Mouse (Mus musculus): ENCODE measurements around the gene Zfp770. TPM values are rescaled to one million over a fixed set of nuclear protein-coding genes. Genes with fewer than 3 reads are reported as not detected.

The Zfp770 gene
- polyA plus RNA-seq, 1 experiment: 0.02 TPM

DNA sequence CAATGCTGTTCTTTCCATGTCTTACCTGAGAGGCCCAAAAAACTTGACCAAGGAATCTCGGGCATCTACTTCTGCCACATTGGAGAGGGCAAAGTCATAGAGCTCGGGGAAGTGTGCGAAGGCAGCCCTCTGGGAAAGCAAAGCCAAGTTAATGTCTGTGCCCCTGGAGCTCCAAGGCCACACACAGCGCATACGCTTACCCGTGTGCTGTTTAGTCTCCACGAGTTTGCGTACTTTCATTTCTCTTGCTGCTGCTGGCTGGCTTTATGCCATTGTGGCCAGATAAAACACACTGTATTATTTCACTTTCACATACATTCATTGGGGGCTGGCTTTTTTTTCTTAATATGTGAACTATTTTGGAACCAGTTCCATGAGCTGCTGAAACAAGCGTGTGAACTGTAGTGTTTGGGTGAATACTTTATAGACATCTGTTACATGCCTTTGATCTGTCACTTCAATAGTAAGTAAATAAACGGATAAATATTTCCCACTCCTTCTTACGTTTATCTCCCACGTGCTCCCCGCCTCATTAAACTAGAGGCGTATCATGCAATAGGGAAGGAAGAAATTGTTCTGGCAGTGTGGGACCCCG lies 54.3 kb downstream of the Zfp770 start:
- H3K9me3 ChIP-seq (ENCODE audit: control insufficient read depth, low read length): no peaks in the 10 kb centered on the region
- H3K4me1 ChIP-seq (ENCODE audit: control insufficient read depth): no peaks in the 10 kb centered on the region
- no peak overlapping the region for H3K4me3 ChIP-seq (replicated peaks)
- H3K27me3 ChIP-seq (ENCODE audit: control insufficient read depth): no peaks in the 10 kb centered on the region
- H3K36me3 ChIP-seq (ENCODE audit: control insufficient read depth): peaks cover 94% of the 10 kb centered on the region
- TF ChIP-seq TAL1 (IDR thresholded peaks at IDR 0.05; ENCODE audit: low read length): no peak
- no peak for TF ChIP-seq GATA1 (IDR thresholded peaks at IDR 0.05; ENCODE audit: low read length)

DNA sequence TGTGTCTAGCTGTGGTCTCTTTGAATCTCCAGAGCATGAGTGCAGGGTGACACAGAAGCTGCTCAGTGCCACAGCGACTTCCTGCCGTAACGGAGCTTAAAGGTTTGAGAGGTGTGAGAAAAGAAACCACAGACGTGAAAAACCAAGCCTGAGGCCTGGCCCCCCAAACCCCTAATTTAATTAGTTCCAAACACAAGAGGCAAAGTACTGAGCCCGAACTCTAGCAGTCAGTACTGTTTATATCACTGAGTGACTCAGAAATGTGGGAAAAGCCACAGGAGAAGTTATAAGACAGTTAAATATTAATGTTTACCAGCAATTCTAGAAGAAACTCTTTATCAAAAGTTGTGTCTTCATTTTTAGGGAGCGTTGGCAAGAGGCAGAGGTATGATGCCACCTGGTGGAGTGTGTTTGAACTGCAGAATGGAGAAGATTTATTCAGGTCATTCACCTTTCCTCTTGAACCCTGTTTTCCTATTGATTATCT lies 55.9 kb downstream of the Zfp770 start:
- Histone ChIP-seq H3K27me3 (ENCODE audit: control insufficient read depth) (no peaks in the 10 kb centered on the region), H3K4me1 (ENCODE audit: control insufficient read depth) (no peaks in the 10 kb centered on the region), H3K36me3 (ENCODE audit: control insufficient read depth) (peaks cover 94% of the 10 kb centered on the region), H3K9me3 (ENCODE audit: control insufficient read depth, low read length) (no peaks in the 10 kb centered on the region), H3K4me3 (replicated peaks) (no peak overlapping the region)
- TF ChIP-seq GATA1 (IDR thresholded peaks at IDR 0.05; ENCODE audit: low read length) (no peak), TAL1 (IDR thresholded peaks at IDR 0.05; ENCODE audit: low read length) (no peak)

- TF ChIP-seq TAL1 (IDR thresholded peaks at IDR 0.05; ENCODE audit: low read length) (no peak), GATA1 (IDR thresholded peaks at IDR 0.05; ENCODE audit: low read length) (no peak)
- Histone ChIP-seq H3K36me3 (ENCODE audit: control insufficient read depth) (peaks cover 94% of the 10 kb centered on the region), H3K9me3 (ENCODE audit: control insufficient read depth, low read length) (no peaks in the 10 kb centered on the region), H3K4me1 (ENCODE audit: control insufficient read depth) (no peaks in the 10 kb centered on the region), H3K27me3 (ENCODE audit: control insufficient read depth) (no peaks in the 10 kb centered on the region), H3K4me3 (replicated peaks) (no peak overlapping the region)
These were observed 56.4 kb downstream of the Zfp770 start for GRCm38 (mm10) chr2:114144915-114145314.

- TF ChIP-seq TAL1 (IDR thresholded peaks at IDR 0.05; ENCODE audit: low read length) (no peak), GATA1 (IDR thresholded peaks at IDR 0.05; ENCODE audit: low read length) (no peak)
These were observed 57.4 kb downstream of the Zfp770 start for GRCm38 (mm10) chr2:114143842-114144241.

More at GRCm38 (mm10) chr2:114143842-114144241, 57.4 kb downstream of the Zfp770 start:
- Histone ChIP-seq H3K4me1 (ENCODE audit: control insufficient read depth) (no peaks in the 10 kb centered on the region), H3K4me3 (replicated peaks) (no peak overlapping the region), H3K36me3 (ENCODE audit: control insufficient read depth) (peaks cover 95% of the 10 kb centered on the region), H3K9me3 (ENCODE audit: control insufficient read depth, low read length) (no peaks in the 10 kb centered on the region), H3K27me3 (ENCODE audit: control insufficient read depth) (no peaks in the 10 kb centered on the region)

Other genes with a start within 250 kb of the Zfp770 start
- not detected in 2 replicates for gene Gjd2, start 187.8 kb downstream of the Zfp770 start, polyA plus RNA-seq (2012)
- gene Actc1, start 147.9 kb downstream of the Zfp770 start, polyA plus RNA-seq (2012): not detected in 2 replicates
- gene Aqr, start 14.4 kb downstream of the Zfp770 start, polyA plus RNA-seq (2012): 0.36 and 0.86 TPM in 2 replicates

All from erythroblast, embryonic 14.5 days (primary cell).